Mouse (Mus musculus) small intestine, adult 2 months (tissue): ENCODE results near the gene Tubg1.

Experiments used
- CTCF ChIP-seq: fragments of 200-500 bp; IDR thresholded peaks from 2 replicates; pipeline ENCODE4 v1.5.1; 2012; ENCODE audit warnings: low read depth, mild to moderate bottlenecking, control low read depth, inconsistent platforms, low read length, moderate library complexity, mixed read lengths; ENCODE audit not compliant: insufficient replicate concordance, insufficient read length; ENCODE audit errors: extremely low read depth
- POLR2A ChIP-seq: fragments of 200-500 bp; IDR thresholded peaks from 2 replicates; pipeline ENCODE4 v1.6.1; 2012; ENCODE audit warnings: low read depth, mild to moderate bottlenecking, control low read depth, inconsistent platforms, low read length, moderate library complexity

GRCm38 (mm10) chr11:101140164-101140819, 20.6 kb downstream of the Tubg1 start:
- TF ChIP-seq POLR2A (no peak), CTCF (no peak)
